Mouse (Mus musculus) limb, embryonic 10.5 days (tissue): ENCODE results near the gene Gpx6. TPM values are rescaled to one million over a fixed set of nuclear protein-coding genes. Genes with fewer than 3 reads are reported as not detected.

ENCODE experiments used
- DNase-seq: peaks from one replicate; pipeline ENCODE4 v3.0.0-alpha.2; 2017; ENCODE audit warnings: low spot score
- H3K27ac ChIP-seq: fragments of 300-500 bp; sonication (generic); 2 replicates; pipeline ENCODE4 v1.5.1; 2016; ENCODE audit warnings: mild to moderate bottlenecking
- H3K27me3 ChIP-seq: fragments of 300-500 bp; sonication (generic); 2 replicates; pipeline ENCODE4 v1.6.1; 2016; ENCODE audit warnings: low read depth, mild to moderate bottlenecking; ENCODE audit not compliant: poor library complexity, severe bottlenecking
- H3K36me3 ChIP-seq: fragments of 300-500 bp; sonication (generic); 2 replicates; pipeline ENCODE4 v1.6.1; 2016; ENCODE audit warnings: mild to moderate bottlenecking, moderate library complexity
- H3K4me1 ChIP-seq: fragments of 300-500 bp; sonication (generic); 2 replicates; pipeline ENCODE4 v1.6.1; 2016
- H3K4me3 ChIP-seq: fragments of 300-500 bp; sonication (generic); 2 replicates; pipeline ENCODE4 v1.5.1; 2016; ENCODE audit warnings: mild to moderate bottlenecking, moderate library complexity
- H3K9me3 ChIP-seq: fragments of 300-500 bp; sonication (generic); replicated peaks from 2 replicates; pipeline ENCODE4 v1.6.1; 2016; ENCODE audit warnings: mild to moderate bottlenecking
- WGBS: fragments of 180-500 bp; shearing (Covaris S2); methylation state at CpG from one replicate; pipeline ENCODE4 v1.1.7; 2016; 5-methylcytosine and 5-hydroxymethylcytosine counted together
- polyA plus RNA-seq: library from polyadenylated mRNA; unstranded; fragments of >200 nt; fragmentation: Nextera tagmentation; extraction: Ambion mirVana; gene quantifications from 2 replicates; pipeline ENCODE4 v1.2.1, GENCODE M21; 2016

Gpx6 gene
- polyA plus RNA-seq: 0.62 and 0.91 TPM in 2 replicates

DNA sequence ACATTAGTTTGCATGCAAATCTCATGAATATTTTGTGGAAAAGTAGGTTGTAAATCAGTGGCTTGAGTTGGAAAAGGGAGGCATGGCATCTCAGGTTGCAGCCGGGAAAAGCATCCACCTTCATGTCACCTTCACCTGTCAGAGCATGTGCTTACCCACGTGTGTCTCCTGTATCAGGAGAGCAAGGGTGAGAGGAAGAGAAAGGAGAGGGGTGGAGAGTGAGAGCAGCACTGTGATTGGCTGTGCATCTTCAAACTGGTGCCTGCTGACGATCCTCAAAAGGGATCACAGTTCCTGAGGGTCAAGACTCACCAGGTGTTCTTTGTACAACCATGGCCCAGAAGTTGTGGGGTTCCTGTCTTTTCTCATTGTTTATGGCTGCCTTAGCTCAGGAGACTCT lies at the start of gene Gpx6:
TSS of gene Gpx6 (plus strand) at position 200 of the 400 bp plus-strand sequence.
- Histone ChIP-seq H3K27me3 (no peaks in the 10 kb centered on the region), H3K36me3 (no peaks in the 10 kb centered on the region), H3K9me3 (no peaks in the 10 kb centered on the region), H3K27ac (no peak within 1 kb of the TSS), H3K4me3 (no peak within 1 kb of the TSS), H3K4me1 (0 out of 2 replicates have a peak, but pooled peaks cover 3% of the 10 kb centered on the region)
- WGBS: 33% methylated on average over 3 of the region's 3 CpGs
- DNase-seq: no peak

DNA sequence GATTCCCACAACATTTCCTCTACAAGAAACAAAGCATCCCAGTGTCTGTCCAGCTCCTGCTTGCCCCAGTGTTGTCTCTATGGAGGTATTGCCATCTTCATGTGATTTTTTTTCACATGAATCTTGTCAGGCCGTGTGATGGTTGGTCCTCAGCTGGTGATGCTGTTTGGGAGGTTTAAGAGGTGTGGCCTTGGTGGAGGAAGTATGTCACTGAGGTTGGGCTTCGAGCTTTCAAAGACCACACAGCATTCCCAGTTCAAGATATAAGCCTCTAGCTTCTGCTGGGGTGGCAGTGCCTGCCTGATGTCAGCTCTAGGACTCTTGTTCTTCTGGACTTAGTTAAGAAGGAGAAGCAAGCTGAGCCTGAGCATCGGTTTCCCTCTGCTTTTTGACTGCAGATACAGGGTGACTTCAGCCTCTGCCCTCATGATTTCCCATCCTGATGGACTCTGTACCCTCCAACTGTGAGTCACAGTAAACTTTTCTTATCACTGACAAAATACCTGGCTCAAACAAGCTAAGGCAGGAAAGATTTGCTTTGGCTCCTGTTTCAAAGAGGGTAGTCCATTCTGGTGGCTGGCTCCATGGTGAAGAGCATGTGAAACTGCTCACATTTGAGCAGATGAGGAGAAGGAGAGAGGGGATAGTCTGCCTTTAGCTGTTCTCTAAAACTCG lies 49.0 kb upstream of the Gpx6 start:
- no peak for DNase-seq
- no peaks in the 10 kb centered on the region for H3K9me3 ChIP-seq
- H3K4me3 ChIP-seq: no peak overlapping the region
- H3K27ac ChIP-seq: no peak overlapping the region
- peaks cover 19% of the 10 kb centered on the region for H3K27me3 ChIP-seq
- 75% methylated on average over 4 of the region's 4 CpGs for WGBS
- H3K36me3 ChIP-seq: no peaks in the 10 kb centered on the region
- peaks cover 17% of the 10 kb centered on the region for H3K4me1 ChIP-seq

GRCm38 (mm10) chr13:21263910-21264309 lies 48.0 kb upstream of the Gpx6 start:
- peak overlapping the region; percentile 61 for H3K4me3 ChIP-seq
- H3K27ac ChIP-seq: peak overlapping the region; percentile 67
- H3K27me3 ChIP-seq: peaks cover 15% of the 10 kb centered on the region; the same call in 1 of the 2 replicates
- no peaks in the 10 kb centered on the region for H3K36me3 ChIP-seq
- DNase-seq: peak; percentile 56
- H3K9me3 ChIP-seq: no peaks in the 10 kb centered on the region
- 1% methylated on average over 11 of the region's 11 CpGs for WGBS
- H3K4me1 ChIP-seq: peaks cover 16% of the 10 kb centered on the region

GRCm38 (mm10) chr13:21264366-21264765 lies 47.6 kb upstream of the Gpx6 start:
- peak overlapping the region; percentile 61 for H3K4me3 ChIP-seq
- no peaks in the 10 kb centered on the region for H3K36me3 ChIP-seq
- H3K27ac ChIP-seq: peak overlapping the region; percentile 67
- no peaks in the 10 kb centered on the region for H3K9me3 ChIP-seq
- under 1% methylated on average over 11 of the region's 11 CpGs for WGBS
- H3K4me1 ChIP-seq: peaks cover 14% of the 10 kb centered on the region
- DNase-seq: peak; percentile 85
- H3K27me3 ChIP-seq: peaks cover 15% of the 10 kb centered on the region; the same call in 1 of the 2 replicates

GRCm38 (mm10) chr13:21265736-21266135 lies 46.2 kb upstream of the Gpx6 start:
- no peak for DNase-seq
- Histone ChIP-seq H3K4me1 (peaks cover 6% of the 10 kb centered on the region; the same call in 1 of the 2 replicates), H3K4me3 (no peak overlapping the region), H3K36me3 (no peaks in the 10 kb centered on the region), H3K27ac (no peak overlapping the region), H3K9me3 (no peaks in the 10 kb centered on the region), H3K27me3 (peaks cover 15% of the 10 kb centered on the region; the same call in 1 of the 2 replicates)
- 46% methylated on average over 2 of the region's 2 CpGs for WGBS

GRCm38 (mm10) chr13:21267541-21267940 lies 44.4 kb upstream of the Gpx6 start:
- DNase-seq: no peak
- no peak overlapping the region for H3K27ac ChIP-seq
- 8% methylated on average over 4 of the region's 4 CpGs for WGBS
- H3K27me3 ChIP-seq: peaks cover 6% of the 10 kb centered on the region; the same call in 1 of the 2 replicates
- no peaks in the 10 kb centered on the region for H3K36me3 ChIP-seq
- peak overlapping the region; percentile 45 for H3K4me3 ChIP-seq
- peaks cover 13% of the 10 kb centered on the region for H3K4me1 ChIP-seq
- H3K9me3 ChIP-seq: no peaks in the 10 kb centered on the region

DNA sequence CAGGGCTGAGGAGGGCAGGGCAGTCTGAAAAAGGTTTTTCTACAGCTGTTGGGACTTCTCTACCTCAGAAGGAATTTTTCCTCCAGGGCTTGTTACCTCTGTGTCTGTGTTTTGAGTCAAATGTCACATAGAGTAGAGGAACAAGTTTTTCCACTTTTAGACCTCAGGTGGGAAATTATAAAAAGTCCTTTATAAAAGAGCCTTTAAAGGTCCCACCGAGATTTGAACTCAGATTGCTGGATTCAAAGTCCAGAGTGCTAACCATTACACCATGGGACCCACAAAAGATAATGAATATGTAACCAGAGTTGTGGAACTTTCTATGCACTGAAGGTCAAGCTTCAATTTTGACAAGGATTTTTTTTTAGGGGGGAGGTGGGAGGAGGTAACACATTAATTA lies 43.7 kb upstream of the Gpx6 start:
- Histone ChIP-seq H3K27ac (no peak overlapping the region; the same call in 1 of the 2 replicates), H3K4me3 (peak overlapping the region; percentile 45), H3K27me3 (no peaks in the 10 kb centered on the region), H3K36me3 (no peaks in the 10 kb centered on the region), H3K4me1 (peaks cover 13% of the 10 kb centered on the region), H3K9me3 (no peaks in the 10 kb centered on the region)
- no peak for DNase-seq
- WGBS: 2% methylated on average over 1 of the region's 1 CpGs

DNA sequence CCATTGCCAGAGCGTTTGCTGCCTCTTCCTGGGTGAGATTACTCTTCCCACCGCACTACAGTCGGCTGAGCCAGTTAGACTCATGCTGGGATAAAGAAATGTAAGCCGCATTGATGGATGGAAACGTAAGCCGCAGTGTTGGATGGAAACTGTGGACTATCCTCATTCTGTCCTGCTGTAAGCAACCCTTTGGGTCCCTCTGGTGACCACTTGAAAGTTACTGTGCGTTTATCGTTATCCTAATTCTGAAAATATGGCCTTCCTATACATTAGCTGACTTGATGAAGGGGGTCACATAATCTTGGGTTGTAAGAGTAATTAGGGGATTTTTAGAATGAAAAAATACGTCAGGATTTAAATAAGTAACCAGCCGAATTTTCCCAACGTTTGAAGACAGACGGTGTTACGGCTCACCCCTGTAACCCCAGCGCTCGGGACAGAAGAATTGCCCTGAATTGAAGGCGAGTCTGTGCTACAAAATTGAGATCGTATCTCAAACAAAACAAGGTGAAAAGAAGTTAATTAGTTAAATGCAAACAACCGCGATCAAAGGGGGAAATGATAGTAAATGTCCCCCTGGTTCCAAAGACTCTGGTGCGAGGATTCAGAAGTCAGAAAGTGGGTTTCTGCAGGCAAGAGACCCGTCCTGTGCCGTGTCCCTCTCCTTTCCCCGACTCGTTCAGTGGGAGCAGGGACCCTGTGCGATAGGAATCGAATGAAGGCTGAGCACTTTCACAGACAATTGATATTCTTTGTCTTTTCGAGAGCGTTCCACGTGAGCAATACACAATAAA lies 36.7 kb upstream of the Gpx6 start:
- Histone ChIP-seq H3K4me1 (peaks cover 26% of the 10 kb centered on the region), H3K27me3 (0 out of 2 replicates have a peak, but pooled peaks cover 10% of the 10 kb centered on the region), H3K9me3 (no peaks in the 10 kb centered on the region), H3K27ac (peak overlapping the region; percentile 58), H3K36me3 (no peaks in the 10 kb centered on the region), H3K4me3 (peak overlapping the region; percentile 67)
- under 1% methylated on average over 29 of the region's 29 CpGs for WGBS
- peak; percentile 57 for DNase-seq

- no peaks in the 10 kb centered on the region for H3K9me3 ChIP-seq
- DNase-seq: peak; percentile 80
- 0 out of 2 replicates have a peak, but pooled peaks cover 10% of the 10 kb centered on the region for H3K27me3 ChIP-seq
- H3K4me3 ChIP-seq: peak overlapping the region; percentile 67
- H3K4me1 ChIP-seq: peaks cover 23% of the 10 kb centered on the region
- no peaks in the 10 kb centered on the region for H3K36me3 ChIP-seq
- H3K27ac ChIP-seq: peak overlapping the region; percentile 64
- under 1% methylated on average over 25 of the region's 25 CpGs for WGBS
These were observed 35.9 kb upstream of the Gpx6 start for GRCm38 (mm10) chr13:21275815-21276550.

GRCm38 (mm10) chr13:21276551-21276950 lies 35.4 kb upstream of the Gpx6 start:
- Histone ChIP-seq H3K9me3 (no peaks in the 10 kb centered on the region), H3K27me3 (0 out of 2 replicates have a peak, but pooled peaks cover 10% of the 10 kb centered on the region), H3K36me3 (no peaks in the 10 kb centered on the region), H3K4me1 (peaks cover 18% of the 10 kb centered on the region), H3K27ac (peak overlapping the region; percentile 64; the same call in 1 of the 2 replicates), H3K4me3 (peak overlapping the region; percentile 67)
- no peak for DNase-seq
- WGBS: 0% methylated on average over 9 of the region's 9 CpGs

- Histone ChIP-seq H3K9me3 (no peaks in the 10 kb centered on the region), H3K27me3 (0 out of 2 replicates have a peak, but pooled peaks cover 5% of the 10 kb centered on the region), H3K4me1 (peaks cover 18% of the 10 kb centered on the region), H3K36me3 (no peaks in the 10 kb centered on the region), H3K4me3 (peak overlapping the region; percentile 60), H3K27ac (peak overlapping the region; percentile 17; the same call in 1 of the 2 replicates)
- WGBS: 9% methylated on average over 8 of the region's 8 CpGs
- no peak for DNase-seq
These were observed 32.8 kb upstream of the Gpx6 start for GRCm38 (mm10) chr13:21279076-21279475.

- Histone ChIP-seq H3K4me3 (peak overlapping the region; percentile 60), H3K36me3 (no peaks in the 10 kb centered on the region), H3K4me1 (peaks cover 18% of the 10 kb centered on the region), H3K9me3 (no peaks in the 10 kb centered on the region), H3K27me3 (0 out of 2 replicates have a peak, but pooled peaks cover 5% of the 10 kb centered on the region), H3K27ac (peak overlapping the region; percentile 17; the same call in 1 of the 2 replicates)
- peak; percentile 80 for DNase-seq
- WGBS: 2% methylated on average over 13 of the region's 13 CpGs
These were observed 32.4 kb upstream of the Gpx6 start for GRCm38 (mm10) chr13:21279559-21279958.
